Mouse (Mus musculus) embryonic facial prominence, embryonic 10.5 days (tissue): ENCODE results near the gene Tctn1. TPM values are rescaled to one million over a fixed set of nuclear protein-coding genes. Genes with fewer than 3 reads are reported as not detected.

Experiments
- DNase-seq: peaks from one replicate; pipeline ENCODE4 v3.0.0-alpha.2; 2017; ENCODE audit warnings: low spot score
- H3K27ac ChIP-seq: fragments of 300-500 bp; sonication (generic); replicated peaks from 2 replicates; pipeline ENCODE4 v1.5.1; 2016; ENCODE audit warnings: mild to moderate bottlenecking
- H3K27me3 ChIP-seq: fragments of 300-500 bp; sonication (generic); replicated peaks from 2 replicates; pipeline ENCODE4 v1.6.1; 2016; ENCODE audit warnings: low read depth, mild to moderate bottlenecking; ENCODE audit not compliant: poor library complexity, severe bottlenecking
- H3K36me3 ChIP-seq: fragments of 300-500 bp; sonication (generic); replicated peaks from 2 replicates; pipeline ENCODE4 v1.6.1; 2016; ENCODE audit warnings: mild to moderate bottlenecking, moderate library complexity
- H3K4me1 ChIP-seq: fragments of 300-500 bp; sonication (generic); 2 replicates; pipeline ENCODE4 v1.6.1; 2016
- H3K4me3 ChIP-seq: fragments of 300-500 bp; sonication (generic); 2 replicates; pipeline ENCODE4 v1.5.1; 2016; ENCODE audit warnings: mild to moderate bottlenecking, moderate library complexity
- H3K9me3 ChIP-seq: fragments of 300-500 bp; sonication (generic); 2 replicates; pipeline ENCODE4 v1.6.1; 2016; ENCODE audit warnings: mild to moderate bottlenecking
- WGBS: fragments of 180-500 bp; shearing (Covaris S2); methylation state at CpG from one replicate; pipeline ENCODE4 v1.1.7; 2016; 5-methylcytosine and 5-hydroxymethylcytosine counted together
- polyA plus RNA-seq: library from polyadenylated mRNA; unstranded; fragments of >200 nt; fragmentation: Nextera tagmentation; extraction: Ambion mirVana; gene quantifications from 2 replicates; pipeline ENCODE4 v1.2.1, GENCODE M21; 2016

The Tctn1 gene
- polyA plus RNA-seq, 1 experiment from 2014 or later = 5.5 TPM

- DNase-seq = no peak
- WGBS = 79% methylated on average over 14 of the region's 14 CpGs
- no peaks in the 10 kb centered on the region for H3K27me3 ChIP-seq
- no peak overlapping the region for H3K27ac ChIP-seq
- H3K4me1 ChIP-seq = peaks cover 41% of the 10 kb centered on the region
- no peaks in the 10 kb centered on the region for H3K9me3 ChIP-seq
- H3K36me3 ChIP-seq = peaks cover 3% of the 10 kb centered on the region
- no peak overlapping the region for H3K4me3 ChIP-seq
These were observed 31.1 kb upstream of the Tctn1 start for GRCm38 (mm10) chr5:122295113-122295935.

DNA sequence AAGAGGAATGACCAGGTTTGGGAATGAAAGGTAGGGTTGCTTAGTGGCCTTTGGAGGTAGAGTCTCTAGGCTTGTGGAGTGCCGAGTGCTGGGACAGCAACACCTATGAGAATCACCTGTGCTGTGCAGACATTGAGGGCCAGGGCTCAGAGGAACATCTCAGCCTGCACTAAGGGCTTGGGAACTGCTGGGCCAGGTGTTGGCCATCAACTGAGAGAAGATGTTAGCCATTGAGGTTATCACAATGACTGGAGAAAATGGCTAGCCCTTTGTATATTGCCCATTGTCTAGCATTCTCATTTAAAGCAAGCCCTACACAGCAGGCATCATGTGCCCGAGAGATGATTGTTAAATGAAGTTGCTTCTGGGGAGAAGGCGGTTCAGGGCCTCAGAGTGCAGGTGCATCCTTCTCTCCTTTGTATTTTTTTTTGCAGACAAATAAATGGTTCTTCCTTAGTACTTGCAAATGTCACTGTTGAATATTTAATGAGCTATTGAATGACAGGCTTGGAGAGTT lies 30.0 kb upstream of the Tctn1 start:
- DNase-seq = no peak
- WGBS = 82% methylated on average over 3 of the region's 3 CpGs
- H3K4me1 ChIP-seq = peaks cover 32% of the 10 kb centered on the region
- no peak overlapping the region for H3K4me3 ChIP-seq
- peaks cover 2% of the 10 kb centered on the region; the same call in 1 of the 2 replicates for H3K9me3 ChIP-seq
- 0 out of 2 replicates have a peak overlapping the region, but pooled peaks have one; percentile 3 for H3K27ac ChIP-seq
- H3K36me3 ChIP-seq = peaks cover 10% of the 10 kb centered on the region
- H3K27me3 ChIP-seq = no peaks in the 10 kb centered on the region

GRCm38 (mm10) chr5:122293131-122293530 lies 28.9 kb upstream of the Tctn1 start:
- 82% methylated on average over 6 of the region's 6 CpGs for WGBS

DNA sequence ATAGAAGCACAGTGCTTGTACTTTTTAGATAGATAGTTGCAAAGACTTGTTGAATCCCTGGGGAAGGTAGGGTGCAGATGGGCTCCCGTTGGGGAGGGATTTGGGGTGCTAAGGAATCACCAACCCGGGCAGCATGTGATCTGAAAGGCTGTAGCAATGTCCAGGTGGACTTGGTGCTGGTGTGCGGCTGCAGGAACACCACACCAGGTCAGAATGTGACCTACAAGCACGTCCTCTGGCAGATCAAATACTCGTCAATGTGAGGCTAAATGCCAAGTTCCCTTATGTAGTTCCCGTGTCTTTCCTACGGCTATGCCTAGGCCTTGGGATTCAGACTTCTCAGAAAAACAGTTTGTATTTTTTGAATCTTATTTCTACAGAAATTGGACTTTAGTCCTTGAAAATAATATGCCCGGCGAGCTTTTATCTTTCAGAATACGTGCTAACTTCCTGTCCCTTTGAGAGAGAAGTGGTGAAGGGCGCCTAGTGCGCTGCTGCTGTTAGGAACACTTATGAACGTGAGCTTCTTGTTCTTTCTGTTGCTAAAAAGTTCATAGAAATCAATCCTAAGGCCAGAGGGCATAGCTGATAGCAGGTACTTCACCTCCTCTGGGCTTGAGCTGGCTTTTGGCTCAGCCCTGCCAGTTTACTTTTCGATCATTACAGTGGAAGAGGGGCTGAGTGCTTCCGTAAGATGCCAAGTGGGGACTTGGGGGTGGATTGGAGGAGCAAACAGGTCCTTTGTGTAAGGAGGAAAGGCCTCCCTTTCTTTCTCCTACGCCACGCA lies 27.5 kb upstream of the Tctn1 start:
- WGBS = 79% methylated on average over 17 of the region's 17 CpGs
- no peaks in the 10 kb centered on the region for H3K27me3 ChIP-seq
- H3K36me3 ChIP-seq = peaks cover 33% of the 10 kb centered on the region
- peaks cover 29% of the 10 kb centered on the region for H3K4me1 ChIP-seq
- H3K9me3 ChIP-seq = peaks cover 2% of the 10 kb centered on the region; the same call in 1 of the 2 replicates
- DNase-seq = no peak
- H3K27ac ChIP-seq = no peak overlapping the region
- H3K4me3 ChIP-seq = no peak overlapping the region

More at GRCm38 (mm10) chr5:122293131-122293530, 28.9 kb upstream of the Tctn1 start:
- H3K27me3 ChIP-seq = no peaks in the 10 kb centered on the region
- H3K36me3 ChIP-seq = peaks cover 21% of the 10 kb centered on the region
- no peak overlapping the region for H3K4me3 ChIP-seq
- no peak for DNase-seq
- peaks cover 32% of the 10 kb centered on the region for H3K4me1 ChIP-seq
- H3K27ac ChIP-seq = no peak overlapping the region
- H3K9me3 ChIP-seq = peaks cover 2% of the 10 kb centered on the region; the same call in 1 of the 2 replicates

GRCm38 (mm10) chr5:122291149-122291548 lies 26.9 kb upstream of the Tctn1 start:
- peaks cover 2% of the 10 kb centered on the region; the same call in 1 of the 2 replicates for H3K9me3 ChIP-seq
- H3K27ac ChIP-seq = no peak overlapping the region
- peaks cover 35% of the 10 kb centered on the region for H3K36me3 ChIP-seq
- 67% methylated on average over 6 of the region's 6 CpGs for WGBS
- DNase-seq = no peak
- H3K4me1 ChIP-seq = peaks cover 31% of the 10 kb centered on the region
- H3K27me3 ChIP-seq = no peaks in the 10 kb centered on the region
- no peak overlapping the region for H3K4me3 ChIP-seq

- peaks cover 37% of the 10 kb centered on the region for H3K4me1 ChIP-seq
- DNase-seq = no peak
These were observed 24.0 kb upstream of the Tctn1 start for GRCm38 (mm10) chr5:122288147-122288811.

DNA sequence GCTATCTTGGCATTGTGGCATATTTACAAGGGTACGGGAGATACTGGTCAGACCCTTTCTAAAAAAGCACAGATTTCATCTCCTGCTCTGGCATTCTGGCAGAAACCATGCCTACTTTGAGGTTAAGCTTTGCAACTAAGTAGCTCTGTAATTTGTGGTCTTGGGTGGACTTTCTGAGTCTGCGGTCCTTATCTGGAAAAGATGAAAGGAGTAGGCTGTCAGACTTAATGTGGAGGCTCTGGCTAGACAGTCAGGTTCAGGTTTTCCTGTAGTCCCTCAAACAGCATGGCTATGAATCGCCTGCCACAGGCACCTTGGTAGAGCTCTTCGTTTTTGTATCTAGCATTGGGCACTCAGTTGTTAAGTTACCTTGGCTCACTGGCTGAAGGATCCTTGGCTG lies 22.8 kb upstream of the Tctn1 start:
- Histone ChIP-seq H3K27me3 (no peaks in the 10 kb centered on the region), H3K4me1 (peaks cover 28% of the 10 kb centered on the region), H3K9me3 (peaks cover 2% of the 10 kb centered on the region; the same call in 1 of the 2 replicates), H3K4me3 (no peak overlapping the region), H3K27ac (no peak overlapping the region), H3K36me3 (peaks cover 36% of the 10 kb centered on the region)
- no peak for DNase-seq
- 92% methylated on average over 4 of the region's 4 CpGs for WGBS

More at GRCm38 (mm10) chr5:122288147-122288811, 24.0 kb upstream of the Tctn1 start:
- H3K27ac ChIP-seq = no peak overlapping the region
- H3K9me3 ChIP-seq = peaks cover 2% of the 10 kb centered on the region; the same call in 1 of the 2 replicates
- H3K36me3 ChIP-seq = peaks cover 36% of the 10 kb centered on the region
- WGBS = 94% methylated on average over 4 of the region's 4 CpGs
- no peaks in the 10 kb centered on the region for H3K27me3 ChIP-seq
- no peak overlapping the region for H3K4me3 ChIP-seq

- H3K27ac ChIP-seq = no peak overlapping the region
- peak overlapping the region; percentile 90; the same call in 1 of the 2 replicates for H3K4me3 ChIP-seq
- no peak for DNase-seq
- WGBS = 89% methylated on average over 10 of the region's 10 CpGs
- H3K27me3 ChIP-seq = 0 out of 2 replicates have a peak, but pooled peaks cover under 1% of the 10 kb centered on the region
- H3K36me3 ChIP-seq = peaks cover 36% of the 10 kb centered on the region
- peaks cover 2% of the 10 kb centered on the region; the same call in 1 of the 2 replicates for H3K9me3 ChIP-seq
- H3K4me1 ChIP-seq = peaks cover 25% of the 10 kb centered on the region
These were observed 21.9 kb upstream of the Tctn1 start for GRCm38 (mm10) chr5:122286191-122286590.

GRCm38 (mm10) chr5:122285767-122286150 lies 21.5 kb upstream of the Tctn1 start:
- Histone ChIP-seq H3K4me1 (peaks cover 28% of the 10 kb centered on the region), H3K36me3 (peaks cover 36% of the 10 kb centered on the region), H3K9me3 (peaks cover 2% of the 10 kb centered on the region; the same call in 1 of the 2 replicates), H3K27ac (no peak overlapping the region), H3K4me3 (peak overlapping the region; percentile 90), H3K27me3 (peaks cover 4% of the 10 kb centered on the region; the same call in 1 of the 2 replicates)
- WGBS = 55% methylated on average over 7 of the region's 7 CpGs
- DNase-seq = no peak

- H3K4me1 ChIP-seq = peaks cover 34% of the 10 kb centered on the region
- H3K27me3 ChIP-seq = peaks cover 6% of the 10 kb centered on the region; the same call in 1 of the 2 replicates
- peak overlapping the region; percentile 90 for H3K4me3 ChIP-seq
- 1% methylated on average over 34 of the region's 34 CpGs for WGBS
- peaks cover 36% of the 10 kb centered on the region for H3K36me3 ChIP-seq
- peaks cover 2% of the 10 kb centered on the region; the same call in 1 of the 2 replicates for H3K9me3 ChIP-seq
- peak; percentile 57 for DNase-seq
- peak overlapping the region; percentile 90 for H3K27ac ChIP-seq
These were observed 20.9 kb upstream of the Tctn1 start for GRCm38 (mm10) chr5:122285029-122285766.
